Mouse (Mus musculus) ES-E14 (cell line): ENCODE measurements around the gene Nup93. TPM values are rescaled to one million over a fixed set of nuclear protein-coding genes. Genes with fewer than 3 reads are reported as not detected.

Source experiments
- DNase-seq: peaks from one replicate; pipeline ENCODE4 v3.0.0-alpha.2; 2013; ENCODE audit warnings: low read depth, low spot score
- H3K27ac ChIP-seq: 2 replicates; pipeline ENCODE4 v1.5.1; 2012; ENCODE audit warnings: low read depth, mild to moderate bottlenecking, low read length, moderate library complexity, mixed read lengths; ENCODE audit not compliant: poor library complexity, insufficient read depth, severe bottlenecking
- H3K36me3 ChIP-seq: 2 replicates; pipeline ENCODE4 v1.6.1; 2012; ENCODE audit warnings: mild to moderate bottlenecking, low read length, moderate library complexity, mixed read lengths; ENCODE audit not compliant: control insufficient read depth, poor library complexity, insufficient read depth, severe bottlenecking
- H3K4me1 ChIP-seq, 2 experiments: fragments of 150-350 bp in 1 of 2; sonication (generic) in 1 of 2; 2 replicates each; pipeline ENCODE4 v1.6.1; 2012; ENCODE audit warnings: low read length in 2 of 2, mild to moderate bottlenecking in 1 of 2, mixed read lengths in 1 of 2; ENCODE audit not compliant: control insufficient read depth in 2 of 2, insufficient read depth in 2 of 2, poor library complexity in 1 of 2
- H3K4me3 ChIP-seq, 2 experiments: fragments of 150-350 bp in 1 of 2; sonication (generic) in 1 of 2; 2 replicates each; pipeline ENCODE4 v1.5.1; 2012; ENCODE audit warnings: low read length in 2 of 2, low read depth in 1 of 2, mild to moderate bottlenecking in 1 of 2, mixed read lengths in 1 of 2; ENCODE audit not compliant: insufficient read depth in 1 of 2, poor library complexity in 1 of 2, severe bottlenecking in 1 of 2
- H3K9ac ChIP-seq: 2 replicates; pipeline ENCODE4 v1.6.1; 2012; ENCODE audit warnings: low read depth, mild to moderate bottlenecking, low read length, mixed read lengths; ENCODE audit not compliant: poor library complexity, insufficient read depth, severe bottlenecking
- H3K9me3 ChIP-seq: fragments of 150-350 bp; sonication (generic); 2 replicates; pipeline ENCODE4 v1.6.1; 2012; ENCODE audit warnings: low read depth, mild to moderate bottlenecking, low read length; ENCODE audit not compliant: control insufficient read depth, insufficient read depth
- CHD2 ChIP-seq: IDR thresholded peaks from 2 replicates; pipeline ENCODE4 v1.6.1; 2014; ENCODE audit warnings: mild to moderate bottlenecking, low read depth, low read length, inconsistent platforms
- HCFC1 ChIP-seq: IDR thresholded peaks from 2 replicates; pipeline ENCODE4 v1.6.1; 2012; ENCODE audit warnings: low read length, inconsistent platforms, borderline replicate concordance; ENCODE audit not compliant: insufficient read depth
- MAFK ChIP-seq: IDR thresholded peaks from 2 replicates; pipeline ENCODE4 v1.6.1; 2014; ENCODE audit warnings: mild to moderate bottlenecking, low read depth, low read length, inconsistent platforms; ENCODE audit not compliant: insufficient read depth
- ZC3H11A ChIP-seq: IDR thresholded peaks from 2 replicates; pipeline ENCODE4 v1.6.1; 2012; ENCODE audit warnings: low read depth, mild to moderate bottlenecking, inconsistent platforms, low read length, borderline replicate concordance
- ZNF384 ChIP-seq: IDR thresholded peaks from 2 replicates; pipeline ENCODE4 v1.6.1; 2012; ENCODE audit warnings: low read depth, low read length, inconsistent platforms
- in situ Hi-C, 2 experiments: fragments of 600-800 bp; cut with MboI; formaldehyde crosslinking; loops; one replicate each; pipeline ENCODE4 v1.15.1; 2025; ENCODE audit warnings: low sequenced_read_pairs in 2 of 2, inconsistent platforms in 1 of 2; ENCODE audit not compliant: unreplicated experiment in 2 of 2
- total RNA-seq: library from RNA; depleted of rRNA; stranded (reverse); fragments of 300-350 nt; gene quantifications from 2 replicates; pipeline ENCODE4 v1.2.3, GENCODE M21; 2012

Gene Nup93
- total RNA-seq, 1 experiment = 92.5 TPM

DNA sequence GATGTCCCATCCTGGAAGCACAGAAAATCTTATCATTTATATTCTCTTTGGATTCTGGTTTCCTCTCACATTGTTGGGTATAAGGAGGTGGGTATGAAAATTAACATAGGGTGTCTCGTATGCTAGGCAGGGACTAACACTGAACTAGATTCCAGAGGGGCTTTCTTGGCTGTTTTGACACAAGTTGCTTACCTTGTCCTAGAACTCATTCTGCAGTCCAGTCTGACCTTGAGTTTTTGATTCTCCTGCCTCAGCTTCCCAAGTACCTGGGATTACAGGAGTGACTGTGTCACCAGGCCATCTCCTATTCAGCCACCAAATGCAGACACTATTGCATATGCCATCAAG lies 33.8 kb upstream of the Nup93 start:
- Histone ChIP-seq H3K4me1 (peaks cover 9 to 12% of the 10 kb centered on the region in 2 experiments; a peak in 3 of 4 replicates), H3K27ac (no peak overlapping the region), H3K9ac (no peak overlapping the region; the same call in 1 of the 2 replicates), H3K9me3 (no peaks in the 10 kb centered on the region), H3K4me3 (peak overlapping the region; percentile 79 to 80; a peak in 2 of 4 replicates), H3K36me3 (peaks cover 4% of the 10 kb centered on the region; the same call in 1 of the 2 replicates)
- DNase-seq = no peak
- in situ Hi-C loops = no loop called here
- no peak for TF ChIP-seq HCFC1

DNA sequence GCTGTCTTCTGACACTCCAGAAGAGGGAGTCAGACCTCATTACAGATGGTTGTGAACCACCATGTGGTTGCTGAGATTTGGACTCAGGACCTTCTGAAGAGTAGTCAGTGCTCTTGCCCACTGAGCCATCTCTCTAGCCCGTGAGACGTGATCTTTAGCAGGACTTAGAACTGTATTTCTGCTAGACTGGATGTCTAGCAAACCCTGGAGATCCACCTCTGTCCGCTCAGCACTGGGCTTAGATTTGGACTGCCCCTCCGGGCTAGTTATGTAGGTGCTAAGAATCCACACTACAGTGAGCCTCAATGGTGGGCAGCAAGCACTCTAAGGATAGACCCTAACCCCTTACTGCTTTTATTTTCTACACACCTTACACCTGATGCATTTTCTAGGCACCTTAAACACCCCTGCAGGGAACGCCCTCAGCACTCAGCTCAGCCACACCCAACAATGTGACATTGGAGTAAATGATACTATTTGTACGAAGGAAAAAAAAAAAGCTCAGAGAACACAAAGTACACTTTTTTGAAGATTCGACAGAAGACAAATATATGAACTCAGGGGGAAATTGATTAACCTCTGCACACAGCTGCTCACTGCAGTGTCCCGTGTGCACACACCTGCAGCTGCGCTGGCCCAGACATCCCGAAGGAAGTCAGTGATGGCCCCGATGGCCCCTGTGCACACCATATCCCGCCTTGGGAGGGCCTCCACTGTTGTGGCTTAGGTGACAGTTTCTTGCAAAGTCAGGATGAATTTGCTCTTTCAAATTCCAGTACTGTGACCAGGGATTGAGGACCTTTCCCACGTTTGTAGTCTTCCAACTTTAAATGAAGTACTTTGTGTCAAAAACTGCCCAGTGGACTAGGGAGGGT lies 32.1 kb upstream of the Nup93 start:
- H3K9ac ChIP-seq = no peak overlapping the region
- no peak for DNase-seq
- 0 out of 2 replicates have a peak, but pooled peaks have one; percentile 10 for TF ChIP-seq CHD2
- TF ChIP-seq ZC3H11A = no peak
- peaks cover 16 to 18% of the 10 kb centered on the region in 2 experiments; a peak in 3 of 4 replicates for H3K4me1 ChIP-seq
- in situ Hi-C loops = no loop called here
- H3K4me3 ChIP-seq = peak overlapping the region in 1 of 2 experiments; percentile 51; a peak in 2 of 4 replicates
- no peaks in the 10 kb centered on the region for H3K9me3 ChIP-seq
- H3K27ac ChIP-seq = no peak overlapping the region
- H3K36me3 ChIP-seq = peaks cover 4% of the 10 kb centered on the region; the same call in 1 of the 2 replicates

DNA sequence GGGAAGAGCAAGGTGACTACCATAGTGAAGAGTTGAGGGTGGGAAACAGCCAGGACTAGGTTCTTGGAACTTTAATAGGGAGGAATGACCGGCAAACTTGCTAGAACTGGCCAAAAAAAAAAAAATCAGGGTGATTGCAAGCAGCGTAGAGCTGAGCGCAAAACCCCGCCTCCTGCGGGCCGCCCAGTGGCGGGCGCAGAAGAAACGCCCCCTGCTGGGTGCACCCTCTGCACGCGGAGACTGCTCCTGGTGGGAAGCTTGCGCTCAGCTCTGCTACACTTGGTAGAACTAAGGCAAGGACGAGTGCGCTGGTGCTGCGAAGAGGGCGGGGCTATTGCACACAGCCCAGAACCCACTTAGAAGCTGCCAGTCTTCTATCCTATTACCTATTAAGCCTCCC lies 31.2 kb upstream of the Nup93 start:
- Histone ChIP-seq H3K9ac (peak overlapping the region; percentile 36; the same call in 1 of the 2 replicates), H3K27ac (peak overlapping the region; percentile 4; the same call in 1 of the 2 replicates), H3K36me3 (peaks cover 4% of the 10 kb centered on the region; the same call in 1 of the 2 replicates), H3K4me1 (peaks cover 16 to 21% of the 10 kb centered on the region in 2 experiments; a peak in 3 of 4 replicates), H3K4me3 (peak overlapping the region; percentile 15 to 51; a peak in 3 of 4 replicates), H3K9me3 (no peaks in the 10 kb centered on the region)
- in situ Hi-C loops = no loop called here
- TF ChIP-seq ZNF384 (peak; percentile 97), CHD2 (no peak)
- DNase-seq = no peak

DNA sequence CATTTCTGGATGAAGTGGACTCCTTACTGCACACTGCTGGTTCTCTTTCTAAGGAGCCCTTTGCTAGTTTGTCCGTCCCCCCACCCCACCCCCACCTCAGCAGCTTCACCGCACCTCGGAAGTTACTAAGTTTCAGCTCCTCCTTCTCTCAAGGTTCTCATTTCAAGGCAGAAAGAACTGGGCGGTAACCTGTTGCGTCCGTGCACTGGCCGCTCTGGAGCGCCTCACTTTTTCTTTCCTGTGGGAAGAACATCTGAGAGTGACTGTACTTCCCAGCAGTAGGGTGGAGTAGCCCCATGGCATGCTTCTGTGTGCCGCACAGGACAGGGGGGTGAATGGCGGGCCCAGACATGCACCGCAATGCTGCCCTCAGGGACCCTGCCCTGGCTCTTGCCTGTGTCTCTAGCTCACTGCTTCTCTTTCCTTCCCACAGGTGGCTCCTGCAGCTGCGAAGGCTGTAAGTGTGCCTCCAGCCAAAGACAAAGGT lies 30.0 kb upstream of the Nup93 start:
- no peak overlapping the region for H3K27ac ChIP-seq
- DNase-seq = no peak
- H3K9ac ChIP-seq = no peak overlapping the region; the same call in 1 of the 2 replicates
- H3K9me3 ChIP-seq = no peaks in the 10 kb centered on the region
- no peak for TF ChIP-seq CHD2
- no peak for TF ChIP-seq MAFK
- TF ChIP-seq ZC3H11A = no peak
- no peak for TF ChIP-seq HCFC1
- no peak for TF ChIP-seq ZNF384
- peak overlapping the region in 1 of 2 experiments; percentile 3; a peak in 1 of 4 replicates for H3K4me3 ChIP-seq
- peaks cover 15 to 21% of the 10 kb centered on the region in 2 experiments; a peak in 3 of 4 replicates for H3K4me1 ChIP-seq
- peaks cover 4% of the 10 kb centered on the region; the same call in 1 of the 2 replicates for H3K36me3 ChIP-seq
- in situ Hi-C loops = no loop called here
